Mouse (Mus musculus) embryonic fibroblast, embryonic 13.5 days (primary cell): ENCODE measurements around the gene Tekt4. TPM values are rescaled to one million over a fixed set of nuclear protein-coding genes. Genes with fewer than 3 reads are reported as not detected.

Experiments used
- H3K27ac ChIP-seq: 2 replicates; pipeline ENCODE4 v1.5.1; 2012; ENCODE audit warnings: low read length, control low read depth, inconsistent platforms; ENCODE audit not compliant: insufficient read depth
- H3K4me1 ChIP-seq: 2 replicates; pipeline ENCODE4 v1.6.1; 2011; ENCODE audit warnings: low read length; ENCODE audit not compliant: control insufficient read depth, insufficient read depth
- H3K4me3 ChIP-seq: 2 replicates; pipeline ENCODE4 v1.5.1; 2011; ENCODE audit warnings: mild to moderate bottlenecking, control low read depth, low read length; ENCODE audit not compliant: insufficient read depth
- CTCF ChIP-seq: IDR thresholded peaks from 2 replicates; pipeline ENCODE4 v1.5.1; 2011; ENCODE audit warnings: mild to moderate bottlenecking, control low read depth, low read length, moderate library complexity, borderline replicate concordance; ENCODE audit not compliant: insufficient read depth
- POLR2A ChIP-seq: IDR thresholded peaks from 2 replicates; pipeline ENCODE4 v1.6.1; 2011; ENCODE audit warnings: low read depth, mild to moderate bottlenecking, control low read depth, low read length, moderate library complexity
- polyA plus RNA-seq: library from polyadenylated mRNA; stranded (reverse); fragments of >200 nt; gene quantifications from 2 replicates; pipeline ENCODE4 v1.2.4, GENCODE M21; 2011; ENCODE audit warnings: low read depth; ENCODE audit not compliant: missing spikeins, insufficient read length

Gene Tekt4
- polyA plus RNA-seq, 1 experiment, result not detected

DNA sequence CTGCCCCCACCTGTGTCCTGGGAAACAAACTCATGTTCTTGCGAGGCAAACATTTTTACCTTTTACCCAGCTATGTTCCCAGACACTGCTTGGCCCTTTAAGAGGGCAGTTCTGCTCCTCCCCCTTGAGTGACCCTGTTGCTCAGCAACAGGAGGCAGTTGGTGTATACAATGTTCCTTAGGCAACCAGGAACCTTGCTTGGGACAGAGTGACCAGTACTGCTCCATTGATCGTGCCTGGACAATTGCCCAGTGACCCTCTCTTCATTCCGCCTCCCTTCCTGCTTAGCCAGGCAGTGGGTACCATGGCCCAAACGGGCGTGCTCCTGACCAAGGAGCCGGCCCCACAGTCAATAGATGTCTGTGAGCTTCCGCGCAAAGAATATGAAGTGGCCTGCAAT, 17.0 kb downstream of the Tekt4 start:
- no peaks in the 10 kb centered on the region for H3K4me1 ChIP-seq
- H3K4me3 ChIP-seq, result no peak overlapping the region
- TF ChIP-seq POLR2A (no peak), CTCF (no peak)
- H3K27ac ChIP-seq, result no peak overlapping the region

- TF ChIP-seq CTCF, result no peak
- TF ChIP-seq POLR2A, result no peak
- Histone ChIP-seq H3K27ac (no peak overlapping the region), H3K4me3 (no peak overlapping the region), H3K4me1 (no peaks in the 10 kb centered on the region)
These were observed 17.6 kb downstream of the Tekt4 start for GRCm38 (mm10) chr17:25472044-25472443.

- Histone ChIP-seq H3K4me3 (peak overlapping the region; percentile 36), H3K4me1 (no peaks in the 10 kb centered on the region), H3K27ac (no peak overlapping the region)
- TF ChIP-seq POLR2A (no peak), CTCF (peak; percentile 55; the same call in 1 of the 2 replicates)
These were observed 20.1 kb downstream of the Tekt4 start for GRCm38 (mm10) chr17:25474330-25475077.

- TF ChIP-seq CTCF (peak; percentile 27; the same call in 1 of the 2 replicates), POLR2A (no peak)
- Histone ChIP-seq H3K27ac (no peak overlapping the region), H3K4me1 (no peaks in the 10 kb centered on the region), H3K4me3 (no peak overlapping the region)
These were observed 21.7 kb downstream of the Tekt4 start for GRCm38 (mm10) chr17:25475946-25476744.

- TF ChIP-seq POLR2A (no peak), CTCF (no peak)
- H3K4me3 ChIP-seq, result no peak overlapping the region
- H3K27ac ChIP-seq, result no peak overlapping the region
- no peaks in the 10 kb centered on the region for H3K4me1 ChIP-seq
These were observed 25.7 kb downstream of the Tekt4 start for GRCm38 (mm10) chr17:25480152-25480551.

DNA sequence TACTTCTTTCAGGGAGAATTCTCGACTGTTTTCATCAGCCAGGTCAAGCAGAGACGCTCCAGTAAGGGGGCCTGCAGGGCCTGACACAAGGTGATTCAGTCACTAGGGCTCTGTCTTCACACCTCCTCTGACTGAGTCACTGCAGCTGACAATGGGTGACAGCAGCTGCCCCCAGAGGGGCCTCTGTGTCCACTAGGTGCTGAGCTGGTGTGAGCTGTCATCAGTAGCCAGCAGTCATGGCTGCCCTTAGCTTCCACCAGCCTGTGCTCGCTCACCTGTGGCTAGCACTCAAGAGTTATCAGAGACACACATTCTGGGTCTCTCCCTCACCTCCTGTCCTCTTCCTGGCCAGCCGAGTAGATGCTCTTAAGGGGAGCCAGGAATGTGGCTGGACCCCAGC, 26.4 kb downstream of the Tekt4 start:
- H3K4me3 ChIP-seq, result no peak overlapping the region
- TF ChIP-seq CTCF, result no peak
- TF ChIP-seq POLR2A, result no peak
- no peaks in the 10 kb centered on the region for H3K4me1 ChIP-seq
- no peak overlapping the region for H3K27ac ChIP-seq

GRCm38 (mm10) chr17:25482092-25482491, 27.7 kb downstream of the Tekt4 start:
- no peak overlapping the region for H3K4me3 ChIP-seq
- no peak overlapping the region for H3K27ac ChIP-seq
- TF ChIP-seq POLR2A, result no peak
- no peak for TF ChIP-seq CTCF
- no peaks in the 10 kb centered on the region for H3K4me1 ChIP-seq

- no peaks in the 10 kb centered on the region for H3K4me1 ChIP-seq
- no peak for TF ChIP-seq CTCF
- TF ChIP-seq POLR2A, result no peak
- no peak within 1 kb of the TSS for H3K27ac ChIP-seq
- no peak within 1 kb of the TSS for H3K4me3 ChIP-seq
These were observed 42.6 kb downstream of the Tekt4 start, which contains the start of gene Sstr5 for GRCm38 (mm10) chr17:25497013-25497412. Sstr5 (minus strand) TSS chr17:25497288.

DNA sequence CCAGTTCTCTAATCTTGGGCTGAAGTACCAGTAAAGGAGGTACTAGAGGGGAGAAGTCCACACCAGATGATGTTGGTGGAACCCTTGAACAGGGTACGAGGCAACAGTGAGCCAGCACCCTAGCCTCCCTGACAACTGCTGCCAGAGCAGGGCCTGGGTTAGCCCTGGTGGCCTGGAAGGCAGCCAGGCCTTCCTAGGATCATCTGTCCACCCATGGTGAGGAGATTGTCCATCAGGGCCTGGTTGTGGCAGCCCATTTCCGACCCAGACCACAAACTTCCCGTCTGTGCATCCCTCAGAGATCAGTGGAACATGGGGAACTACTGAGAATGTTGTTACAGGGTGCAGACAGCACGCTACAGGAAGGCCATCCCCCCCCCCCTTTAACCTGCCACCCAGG, 48.2 kb downstream of the Tekt4 start:
- no peak overlapping the region for H3K4me3 ChIP-seq
- no peak for TF ChIP-seq POLR2A
- no peak for TF ChIP-seq CTCF

DNA sequence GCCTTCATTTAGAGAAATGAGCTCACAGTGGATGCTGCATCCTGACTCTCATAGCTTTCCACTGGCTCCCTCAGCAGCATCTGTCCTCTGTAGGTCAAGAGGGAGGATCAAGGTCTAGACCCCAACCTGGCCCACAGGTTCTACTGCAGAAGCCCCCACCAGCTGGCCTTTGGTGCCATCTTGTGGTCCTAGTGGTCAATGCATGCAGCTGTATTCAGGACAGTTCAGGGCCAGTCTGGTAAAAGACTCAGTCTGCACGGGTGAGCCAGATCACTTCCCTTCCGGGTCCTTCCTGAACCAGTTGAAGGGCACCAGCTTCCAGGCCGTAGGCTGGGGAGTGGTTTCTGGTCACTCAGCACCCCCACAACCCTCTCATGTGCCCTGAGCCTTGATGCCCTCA, 53.4 kb downstream of the Tekt4 start:
- no peak for TF ChIP-seq POLR2A
- TF ChIP-seq CTCF, result peak; percentile 79
- no peak overlapping the region for H3K27ac ChIP-seq
- H3K4me3 ChIP-seq, result no peak overlapping the region
- no peaks in the 10 kb centered on the region for H3K4me1 ChIP-seq

More for the DNA sequence above, 48.2 kb downstream of the Tekt4 start:
- Histone ChIP-seq H3K4me1 (no peaks in the 10 kb centered on the region), H3K27ac (no peak overlapping the region)
